Mouse (Mus musculus) gastrocnemius, postnatal 36 days (tissue): ENCODE measurements around the gene Pi4kb. TPM values are rescaled to one million over a fixed set of nuclear protein-coding genes. Genes with fewer than 3 reads are reported as not detected.

Source experiments
- DNase-seq, 2 experiments: peaks; one replicate each; pipeline ENCODE4 v3.0.0; 2022
- intact Hi-C: fragments of 180-260 bp; cut with DNase I; formaldehyde crosslinking; loops from one replicate; pipeline ENCODE4 v1.15.1; 2025
- microRNA-seq, 2 experiments: library from miRNA; unstranded; fragments of <30 nt; microRNA quantifications; one replicate each; pipeline ENCODE4 v1.2.0; 2021
- total RNA-seq, 2 experiments: library from RNA; stranded (reverse); gene quantifications; 2 replicates each; pipeline ENCODE4 v1.2.3; 2021

Pi4kb gene
- total RNA-seq, 2 experiments from 2014 or later = 18.6 to 19.6 TPM

GRCm38 (mm10) chr3:95047914-95048313 lies 73.4 kb downstream of the Pi4kb start:
- intact Hi-C loops = no loop called here
- DNase-seq = no peak

GRCm38 (mm10) chr3:95052959-95053358 lies 78.4 kb downstream of the Pi4kb start:
- intact Hi-C loops = loop anchor here (5.0 to 10.0 kb wide), 3 partner anchors 54 to 202 kb away; partner anchors contain the start of genes Bnipl and Pip5k1a
- no peak for DNase-seq

GRCm38 (mm10) chr3:95053701-95054100 lies 79.2 kb downstream of the Pi4kb start:
- no peak for DNase-seq
- intact Hi-C loops = loop anchor here (5.0 to 10.0 kb wide), 3 partner anchors 54 to 201 kb away; partner anchors contain the start of genes Bnipl and Pip5k1a

GRCm38 (mm10) chr3:95054481-95055260 lies 80.1 kb downstream of the Pi4kb start:
- no peak for DNase-seq
- intact Hi-C loops = loop anchor here (5.0 to 10.0 kb wide), 3 partner anchors 53 to 200 kb away; partner anchors contain the start of genes Bnipl and Pip5k1a

- intact Hi-C loops = loop anchor here (10.0 kb wide), 1 partner anchor 199 kb away; the partner anchor contains the start of gene Bnipl
- no peak for DNase-seq
Observed at GRCm38 (mm10) chr3:95056275-95056674, 81.7 kb downstream of the Pi4kb start.

Small RNA genes within 50 kb of the gene (microRNA-seq; reads per million reads assigned to microRNA genes)
- 0.74 to 1.8 reads per million in 2 experiments for gene Mir7013

Other genes starting within 250 kb of the Pi4kb start
- gene Cgn, start 188.2 kb upstream of the Pi4kb start, total RNA-seq = under 1 TPM; 0.12 to 0.13 TPM
- gene Pogz, start 137.2 kb upstream of the Pi4kb start, total RNA-seq = 10 to 100 TPM; 12.3 to 14.5 TPM
- gene Psmb4, start 87.8 kb upstream of the Pi4kb start, total RNA-seq = 100 to 1,000 TPM; 189 to 190 TPM
- 10 to 100 TPM in 1 of 2 experiments, 1 to 10 TPM in 1; 8.2 to 17.1 TPM for gene Selenbp1, start 41.7 kb upstream of the Pi4kb start, total RNA-seq
- gene Rfx5, start 20.7 kb upstream of the Pi4kb start, total RNA-seq = 1 to 10 TPM; 3.8 to 5.7 TPM
- gene Zfp687, start 40.7 kb downstream of the Pi4kb start, total RNA-seq = 10 to 100 TPM in 1 of 2 experiments, 1 to 10 TPM in 1; 9.5 to 11.7 TPM
- 100 to 1,000 TPM; 178 to 188 TPM for gene Psmd4, start 67.9 kb downstream of the Pi4kb start, total RNA-seq
- 10 to 100 TPM; 20.2 to 24.8 TPM for gene Pip5k1a, start 132.2 kb downstream of the Pi4kb start, total RNA-seq
- 10 to 100 TPM; 39.4 to 47.9 TPM for gene Vps72, start 136.3 kb downstream of the Pi4kb start, total RNA-seq
- gene Tmod4, start 149.7 kb downstream of the Pi4kb start, total RNA-seq = 100 to 1,000 TPM; 623 to 679 TPM
- 10 to 100 TPM; 21.7 to 27.3 TPM for gene Scnm1, start 159.3 kb downstream of the Pi4kb start, total RNA-seq
- 1 to 10 TPM; 6.4 to 8.2 TPM for gene Lysmd1, start 159.4 kb downstream of the Pi4kb start, total RNA-seq
- under 1 TPM; 0.38 to 0.69 TPM for gene Tnfaip8l2, start 167.6 kb downstream of the Pi4kb start, total RNA-seq
- gene Sema6c, start 185.7 kb downstream of the Pi4kb start, total RNA-seq = 10 to 100 TPM; 96.3 to 98.2 TPM
- 1 to 10 TPM; 6.6 to 8.0 TPM for gene Gabpb2, start 243.2 kb downstream of the Pi4kb start, total RNA-seq